Mouse (Mus musculus) hindbrain, embryonic 11.5 days (tissue): ENCODE measurements around the gene Thnsl2. TPM values are rescaled to one million over a fixed set of nuclear protein-coding genes. Genes with fewer than 3 reads are reported as not detected.

Source experiments
- ATAC-seq: fragments of 200-750 bp; cut with Nextera tagmentation; 2 replicates; pipeline ENCODE4 v1.8.0; 2017; ENCODE audit warnings: mild to moderate bottlenecking, moderate TSS enrichment, moderate library complexity; ENCODE audit not compliant: low FRiP score
- DNase-seq: peaks from one replicate; pipeline ENCODE4 v3.0.0-alpha.2; 2015; ENCODE audit warnings: low spot score
- H3K27ac ChIP-seq: fragments of 300-500 bp; sonication (generic); 2 replicates; pipeline ENCODE4 v1.5.1; 2014; ENCODE audit warnings: mild to moderate bottlenecking, low read depth, low read length
- H3K27me3 ChIP-seq: fragments of 300-500 bp; sonication (generic); 2 replicates; pipeline ENCODE4 v1.6.1; 2014; ENCODE audit warnings: mild to moderate bottlenecking, low read length, moderate library complexity, mixed read lengths; ENCODE audit not compliant: control insufficient read depth, insufficient read depth
- H3K36me3 ChIP-seq: fragments of 300-500 bp; sonication (generic); 2 replicates; pipeline ENCODE4 v1.6.1; 2014; ENCODE audit warnings: mild to moderate bottlenecking, low read length, moderate library complexity, mixed read lengths; ENCODE audit not compliant: control insufficient read depth, insufficient read depth
- H3K4me1 ChIP-seq: fragments of 300-500 bp; sonication (generic); replicated peaks from 2 replicates; pipeline ENCODE4 v1.6.1; 2014; ENCODE audit warnings: low read length, mixed read lengths; ENCODE audit not compliant: control insufficient read depth, insufficient read depth
- H3K4me2 ChIP-seq: fragments of 300-500 bp; sonication (generic); replicated peaks from 2 replicates; pipeline ENCODE4 v1.6.1; 2014; ENCODE audit warnings: mild to moderate bottlenecking, low read depth, low read length
- H3K4me3 ChIP-seq: fragments of 300-500 bp; sonication (generic); 2 replicates; pipeline ENCODE4 v1.5.1; 2014; ENCODE audit warnings: low read depth, low read length
- H3K9ac ChIP-seq: fragments of 300-500 bp; sonication (generic); 2 replicates; pipeline ENCODE4 v1.6.1; 2014; ENCODE audit warnings: low read depth, low read length
- H3K9me3 ChIP-seq: fragments of 300-500 bp; sonication (generic); 2 replicates; pipeline ENCODE4 v1.6.1; 2016; ENCODE audit warnings: low read length; ENCODE audit not compliant: control insufficient read depth
- WGBS: fragments of 180-500 bp; shearing (Covaris S2); extraction: QIAGEN DNeasy Blood & Tissue Kit; methylation state at CpG from one replicate; pipeline ENCODE4 v1.1.7; 2014; 5-methylcytosine and 5-hydroxymethylcytosine counted together
- polyA plus RNA-seq: library from polyadenylated mRNA; unstranded; fragments of >200 nt; fragmentation: Nextera tagmentation; extraction: Ambion mirVana; gene quantifications from 2 replicates; pipeline ENCODE4 v1.2.1, GENCODE M21; 2014

Gene Thnsl2
- polyA plus RNA-seq, 1 experiment from 2014 or later, result 6.7 TPM

DNA sequence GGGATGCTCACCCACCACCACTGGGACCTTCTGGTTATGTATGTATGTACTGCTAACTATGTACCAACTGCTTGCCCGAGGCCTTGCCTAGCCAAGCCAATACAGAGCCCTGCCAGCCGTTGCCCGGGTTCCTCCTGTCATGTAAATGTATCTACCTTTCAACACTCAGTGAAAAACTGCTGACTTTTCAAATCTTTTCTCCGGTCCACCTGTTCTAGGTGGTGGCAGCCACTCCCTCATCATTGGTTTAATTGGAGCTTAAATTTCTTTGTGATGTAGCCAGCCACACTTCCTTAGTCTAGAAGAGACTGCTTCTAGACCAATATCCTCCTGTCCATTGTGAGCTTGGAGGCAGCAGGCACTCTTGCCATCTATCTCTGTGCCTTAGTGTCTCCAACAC, 54.5 kb downstream of the Thnsl2 start:
- H3K4me1 ChIP-seq, result no peaks in the 10 kb centered on the region
- WGBS, result 74% methylated on average over 4 of the region's 4 CpGs
- H3K9ac ChIP-seq, result no peak overlapping the region
- no peak overlapping the region for H3K27ac ChIP-seq
- H3K27me3 ChIP-seq, result no peaks in the 10 kb centered on the region
- no peak overlapping the region for H3K4me2 ChIP-seq
- no peak overlapping the region for H3K4me3 ChIP-seq
- no peak for ATAC-seq
- no peaks in the 10 kb centered on the region for H3K9me3 ChIP-seq
- no peaks in the 10 kb centered on the region for H3K36me3 ChIP-seq
- no peak for DNase-seq

DNA sequence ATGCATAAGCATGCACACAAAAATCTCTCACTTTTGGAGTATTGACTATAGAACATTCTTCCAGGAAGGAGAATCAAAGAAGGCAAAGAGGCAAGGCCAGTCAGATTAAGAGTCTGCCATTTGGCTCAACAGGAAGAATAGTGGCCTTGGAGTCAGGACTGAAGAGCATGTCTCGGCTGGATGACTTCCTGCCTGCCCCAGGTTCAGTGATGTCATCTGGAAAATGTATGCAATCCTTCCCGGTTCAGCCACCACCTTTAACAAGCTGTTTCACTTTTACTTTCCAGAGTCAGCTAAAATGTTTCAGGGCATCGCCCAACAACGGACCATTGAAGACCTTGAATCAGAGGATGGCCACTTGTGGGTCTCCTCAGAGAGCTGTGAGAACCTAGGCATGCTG, 55.2 kb downstream of the Thnsl2 start:
- no peaks in the 10 kb centered on the region for H3K9me3 ChIP-seq
- no peak overlapping the region for H3K27ac ChIP-seq
- no peaks in the 10 kb centered on the region for H3K36me3 ChIP-seq
- DNase-seq (no peak), ATAC-seq (no peak)
- H3K4me3 ChIP-seq, result no peak overlapping the region
- no peaks in the 10 kb centered on the region for H3K4me1 ChIP-seq
- WGBS, result 78% methylated on average over 4 of the region's 4 CpGs
- H3K27me3 ChIP-seq, result no peaks in the 10 kb centered on the region
- H3K4me2 ChIP-seq, result no peak overlapping the region
- H3K9ac ChIP-seq, result no peak overlapping the region

DNA sequence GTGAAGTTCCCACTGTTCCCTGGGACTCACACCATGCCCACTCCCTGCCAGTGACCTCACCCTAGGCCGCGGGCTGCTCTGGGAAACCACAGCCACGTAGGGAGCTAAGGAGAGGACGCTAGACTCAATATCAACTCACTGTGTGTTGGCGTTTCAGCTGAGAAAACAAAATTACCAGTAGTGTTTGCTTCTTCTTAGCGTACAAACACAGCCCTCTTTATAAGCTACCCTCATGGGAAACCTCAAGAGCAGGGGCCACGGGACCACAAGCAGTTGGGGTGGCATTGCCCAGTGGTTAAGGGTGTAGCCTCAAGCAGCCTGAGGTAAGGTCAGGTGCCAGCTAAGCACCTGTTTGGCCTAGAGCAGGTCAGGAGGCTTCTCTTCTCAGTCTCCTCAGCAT, 60.8 kb downstream of the Thnsl2 start:
- Histone ChIP-seq H3K27me3 (no peaks in the 10 kb centered on the region), H3K27ac (no peak overlapping the region), H3K4me3 (no peak overlapping the region), H3K36me3 (no peaks in the 10 kb centered on the region), H3K9ac (no peak overlapping the region), H3K9me3 (no peaks in the 10 kb centered on the region), H3K4me1 (no peaks in the 10 kb centered on the region), H3K4me2 (no peak overlapping the region)
- WGBS, result 79% methylated on average over 7 of the region's 7 CpGs
- ATAC-seq, result no peak
- no peak for DNase-seq

DNA sequence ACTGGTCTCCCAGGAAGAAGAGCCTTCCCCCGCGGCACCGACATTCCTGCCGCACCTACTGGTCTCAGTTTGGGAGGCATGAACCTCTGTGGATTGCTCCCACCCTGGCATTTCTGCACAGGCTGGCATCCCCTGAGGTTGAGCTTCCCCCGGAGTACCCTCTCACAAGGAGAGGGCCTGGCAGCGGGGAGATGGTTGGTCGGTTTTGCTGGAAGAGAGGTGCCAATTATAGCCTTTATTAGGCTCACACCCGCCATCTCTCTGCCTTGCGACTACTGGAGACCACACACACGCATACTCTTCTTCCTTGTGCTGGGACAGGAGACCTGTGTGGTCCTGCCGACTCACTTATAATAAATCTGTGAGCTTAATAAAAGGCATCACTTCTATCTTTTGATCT, 62.2 kb downstream of the Thnsl2 start:
- Histone ChIP-seq H3K4me1 (no peaks in the 10 kb centered on the region), H3K36me3 (no peaks in the 10 kb centered on the region), H3K4me2 (no peak overlapping the region), H3K27me3 (no peaks in the 10 kb centered on the region), H3K4me3 (no peak overlapping the region), H3K9ac (no peak overlapping the region), H3K27ac (no peak overlapping the region), H3K9me3 (no peaks in the 10 kb centered on the region)
- ATAC-seq (no peak), DNase-seq (no peak)
- WGBS, result 91% methylated on average over 11 of the region's 11 CpGs

DNA sequence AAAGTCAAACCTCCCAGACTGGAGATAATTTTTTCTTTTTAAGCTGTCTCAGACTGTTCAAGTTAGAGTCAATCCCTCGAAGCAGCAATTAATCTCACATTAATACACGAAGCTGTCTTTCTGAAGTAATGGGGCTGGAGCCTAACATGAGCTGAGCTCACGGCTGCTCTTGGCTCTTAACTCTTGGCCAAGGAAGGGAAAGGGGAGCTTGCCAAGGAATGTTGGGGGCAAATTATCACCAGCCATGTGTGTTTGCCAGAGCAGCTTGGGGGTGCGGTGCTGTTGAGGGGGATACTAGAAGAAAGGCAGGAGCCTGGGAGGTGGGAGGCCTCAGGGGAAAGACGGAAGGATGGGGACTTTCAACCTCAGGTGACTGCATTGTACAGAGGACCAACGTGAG, 63.0 kb downstream of the Thnsl2 start:
- no peak for ATAC-seq
- no peak overlapping the region for H3K27ac ChIP-seq
- DNase-seq, result no peak

More for the DNA sequence above, 63.0 kb downstream of the Thnsl2 start:
- WGBS, result 84% methylated on average over 6 of the region's 6 CpGs
- H3K4me2 ChIP-seq, result no peak overlapping the region
- H3K36me3 ChIP-seq, result no peaks in the 10 kb centered on the region
- H3K9ac ChIP-seq, result no peak overlapping the region
- H3K4me1 ChIP-seq, result no peaks in the 10 kb centered on the region
- no peaks in the 10 kb centered on the region for H3K27me3 ChIP-seq
- no peaks in the 10 kb centered on the region for H3K9me3 ChIP-seq
- no peak overlapping the region for H3K4me3 ChIP-seq

Other genes starting within 250 kb of the Thnsl2 start
- not detected in 2 replicates for gene Tex37, start 225.5 kb downstream of the Thnsl2 start, polyA plus RNA-seq
- gene Foxi3, start 187.9 kb downstream of the Thnsl2 start, polyA plus RNA-seq, result not detected in 2 replicates
- not detected in 2 replicates for gene Fabp1, start 55.4 kb upstream of the Thnsl2 start, polyA plus RNA-seq
- gene Krcc1, start 127.2 kb upstream of the Thnsl2 start, polyA plus RNA-seq, result 37.9 and 38.5 TPM in 2 replicates
- 0.76 and 0.88 TPM in 2 replicates for gene Smyd1, start 177.8 kb upstream of the Thnsl2 start, polyA plus RNA-seq
- not detected in 2 replicates for gene Cd8b1, start 178.3 kb upstream of the Thnsl2 start, polyA plus RNA-seq
- gene Cd8a, start 229.0 kb upstream of the Thnsl2 start, polyA plus RNA-seq, result 0.07 TPM in 1 of 2 replicates, not detected in the other